Mouse (Mus musculus): ENCODE results near the gene Upk3b.
A peak's percentile ranks its signal among the peaks of the same experiment; 100 is the strongest.
"Not testable (repeated sequence)": the region's sequence is repeated elsewhere in the genome, so short reads cannot be mapped to it uniquely, and the experiment has no call there.

Gene Upk3b

GRCm38 (mm10) chr5:136036667-136037066, 1.6 kb upstream of the Upk3b start:
- no peak for DNase-seq

- DNase-seq = no peak
Measured at GRCm38 (mm10) chr5:136040210-136040609, 1.9 kb downstream of the Upk3b start.

- no peak for DNase-seq
Measured at GRCm38 (mm10) chr5:136041260-136041659, 3.0 kb downstream of the Upk3b start.

GRCm38 (mm10) chr5:136041666-136042065, 3.4 kb downstream of the Upk3b start:
- DNase-seq = no peak

GRCm38 (mm10) chr5:136044865-136045264, 6.6 kb downstream of the Upk3b start:
- peak in 1 of 2 experiments; percentile 22 for DNase-seq

- peak in 1 of 2 experiments; percentile 19 for DNase-seq
Measured at GRCm38 (mm10) chr5:136045408-136045807, 7.1 kb downstream of the Upk3b start.

GRCm38 (mm10) chr5:136045987-136046386, 7.7 kb downstream of the Upk3b start:
- peak; percentile 60 to 87 for DNase-seq

GRCm38 (mm10) chr5:136048541-136048940, 10.2 kb downstream of the Upk3b start:
- DNase-seq = not testable (repeated sequence)

GRCm38 (mm10) chr5:136049926-136050325, 11.6 kb downstream of the Upk3b start:
- DNase-seq = no peak

- no peak for DNase-seq
Measured at GRCm38 (mm10) chr5:136051231-136052085, 13.2 kb downstream of the Upk3b start.

GRCm38 (mm10) chr5:136052861-136053655, 14.8 kb downstream of the Upk3b start:
- no peak for DNase-seq

- no peak for DNase-seq
Measured at GRCm38 (mm10) chr5:136054301-136055077, 16.2 kb downstream of the Upk3b start, which contains the start of gene Upk3bl. TSS of gene Upk3bl (plus strand) at chr5:136054492.

GRCm38 (mm10) chr5:136056062-136056461, 17.8 kb downstream of the Upk3b start:
- no peak for DNase-seq

GRCm38 (mm10) chr5:136057085-136057484, 18.8 kb downstream of the Upk3b start:
- no peak for DNase-seq

- DNase-seq = peak; percentile 51 to 80
Measured at GRCm38 (mm10) chr5:136061567-136061966, 23.3 kb downstream of the Upk3b start.

- DNase-seq = no peak
Measured at GRCm38 (mm10) chr5:136063920-136064319, 25.6 kb downstream of the Upk3b start.

- DNase-seq = not testable (repeated sequence)
Measured at GRCm38 (mm10) chr5:136066404-136067148, 28.3 kb downstream of the Upk3b start.

GRCm38 (mm10) chr5:136069411-136069810, 31.1 kb downstream of the Upk3b start:
- DNase-seq = no peak

- no peak for DNase-seq
Measured at GRCm38 (mm10) chr5:136073051-136073450, 34.8 kb downstream of the Upk3b start.

- DNase-seq = no peak
Measured at GRCm38 (mm10) chr5:136073526-136073925, 35.2 kb downstream of the Upk3b start.

- DNase-seq = no peak
Measured at GRCm38 (mm10) chr5:136075076-136075475, 36.8 kb downstream of the Upk3b start.

- DNase-seq = no peak
Measured at GRCm38 (mm10) chr5:136076284-136076683, 38.0 kb downstream of the Upk3b start.
